Mouse (Mus musculus): ENCODE data around the gene Kcnd3. TPM values are rescaled to one million over a fixed set of nuclear protein-coding genes. Genes with fewer than 3 reads are reported as not detected.

Kcnd3 gene
- polyA plus RNA-seq, 1 experiment from 2014 or later, result 2.4 TPM

GRCm38 (mm10) chr3:105450641-105451470 lies 1.3 kb upstream of the Kcnd3 start:
- 1% methylated on average over 22 of the region's 22 CpGs for WGBS
- Histone ChIP-seq H3K36me3 (ENCODE audit: control insufficient read depth, insufficient read depth, low read length) (no peaks in the 10 kb centered on the region), H3K4me3 (ENCODE audit: low read depth, low read length) (peak overlapping the region; percentile 66), H3K9ac (ENCODE audit: low read length) (no peak overlapping the region; the same call in 1 of the 2 replicates), H3K9me3 (ENCODE audit: control insufficient read depth, low read length) (no peaks in the 10 kb centered on the region), H3K4me1 (ENCODE audit: control insufficient read depth, insufficient read depth, low read length) (peaks cover 22% of the 10 kb centered on the region), H3K27me3 (ENCODE audit: control insufficient read depth, insufficient read depth, low read length) (peaks cover 23% of the 10 kb centered on the region), H3K27ac (ENCODE audit: low read depth, low read length) (no peak overlapping the region), H3K4me2 (peak overlapping the region; percentile 91)
- DNase-seq (ENCODE audit: low spot score, missing footprints), result peak; percentile 94
- ATAC-seq (ENCODE audit: low FRiP score), result peak; percentile 34

- H3K4me3 ChIP-seq (ENCODE audit: low read depth, low read length), result peak overlapping the region; percentile 66
- under 1% methylated on average over 43 of the region's 60 CpGs for WGBS
- H3K27ac ChIP-seq (ENCODE audit: low read depth, low read length), result peak overlapping the region; percentile 25; the same call in 1 of the 2 replicates
- H3K4me2 ChIP-seq, result peak overlapping the region; percentile 91
- H3K36me3 ChIP-seq (ENCODE audit: control insufficient read depth, insufficient read depth, low read length), result no peaks in the 10 kb centered on the region
- peaks cover 23% of the 10 kb centered on the region for H3K27me3 ChIP-seq (ENCODE audit: control insufficient read depth, insufficient read depth, low read length)
- DNase-seq (ENCODE audit: low spot score, missing footprints), result peak; percentile 94
- H3K4me1 ChIP-seq (ENCODE audit: control insufficient read depth, insufficient read depth, low read length), result peaks cover 22% of the 10 kb centered on the region
- no peaks in the 10 kb centered on the region for H3K9me3 ChIP-seq (ENCODE audit: control insufficient read depth, low read length)
- peak overlapping the region; percentile 80 for H3K9ac ChIP-seq (ENCODE audit: low read length)
- peak; percentile 64 for ATAC-seq (ENCODE audit: low FRiP score)
Observed at GRCm38 (mm10) chr3:105452556-105453213, 555 bp downstream of the Kcnd3 start.

GRCm38 (mm10) chr3:105453214-105453950 lies 1.3 kb downstream of the Kcnd3 start:
- H3K9me3 ChIP-seq (ENCODE audit: control insufficient read depth, low read length), result no peaks in the 10 kb centered on the region
- peaks cover 23% of the 10 kb centered on the region for H3K27me3 ChIP-seq (ENCODE audit: control insufficient read depth, insufficient read depth, low read length)
- WGBS, result 2% methylated on average over 19 of the region's 19 CpGs
- ATAC-seq (ENCODE audit: low FRiP score), result no peak
- peak; percentile 93 for DNase-seq (ENCODE audit: low spot score, missing footprints)
- H3K4me1 ChIP-seq (ENCODE audit: control insufficient read depth, insufficient read depth, low read length), result peaks cover 22% of the 10 kb centered on the region
- H3K36me3 ChIP-seq (ENCODE audit: control insufficient read depth, insufficient read depth, low read length), result no peaks in the 10 kb centered on the region
- no peak overlapping the region for H3K27ac ChIP-seq (ENCODE audit: low read depth, low read length)
- peak overlapping the region; percentile 80 for H3K9ac ChIP-seq (ENCODE audit: low read length)
- peak overlapping the region; percentile 91 for H3K4me2 ChIP-seq
- peak overlapping the region; percentile 66 for H3K4me3 ChIP-seq (ENCODE audit: low read depth, low read length)

- 87% methylated on average over 4 of the region's 4 CpGs for WGBS
- no peak for DNase-seq (ENCODE audit: low spot score, missing footprints)
- H3K4me3 ChIP-seq (ENCODE audit: low read depth, low read length), result no peak overlapping the region
- ATAC-seq (ENCODE audit: low FRiP score), result no peak
- H3K36me3 ChIP-seq (ENCODE audit: control insufficient read depth, insufficient read depth, low read length), result no peaks in the 10 kb centered on the region
- H3K9ac ChIP-seq (ENCODE audit: low read length), result no peak overlapping the region
- peaks cover 12% of the 10 kb centered on the region for H3K4me1 ChIP-seq (ENCODE audit: control insufficient read depth, insufficient read depth, low read length)
- peaks cover 15% of the 10 kb centered on the region for H3K27me3 ChIP-seq (ENCODE audit: control insufficient read depth, insufficient read depth, low read length)
- no peak overlapping the region for H3K27ac ChIP-seq (ENCODE audit: low read depth, low read length)
- H3K4me2 ChIP-seq, result no peak overlapping the region
- no peaks in the 10 kb centered on the region for H3K9me3 ChIP-seq (ENCODE audit: control insufficient read depth, low read length)
Observed at GRCm38 (mm10) chr3:105457657-105458056, 5.5 kb downstream of the Kcnd3 start.

- WGBS, result 76% methylated on average over 8 of the region's 8 CpGs
- Histone ChIP-seq H3K4me3 (ENCODE audit: low read depth, low read length) (no peak overlapping the region), H3K27ac (ENCODE audit: low read depth, low read length) (no peak overlapping the region), H3K9me3 (ENCODE audit: control insufficient read depth, low read length) (no peaks in the 10 kb centered on the region), H3K27me3 (ENCODE audit: control insufficient read depth, insufficient read depth, low read length) (no peaks in the 10 kb centered on the region), H3K4me1 (ENCODE audit: control insufficient read depth, insufficient read depth, low read length) (no peaks in the 10 kb centered on the region), H3K9ac (ENCODE audit: low read length) (no peak overlapping the region), H3K36me3 (ENCODE audit: control insufficient read depth, insufficient read depth, low read length) (no peaks in the 10 kb centered on the region), H3K4me2 (no peak overlapping the region)
- ATAC-seq (ENCODE audit: low FRiP score) (no peak), DNase-seq (ENCODE audit: low spot score, missing footprints) (no peak)
Observed at GRCm38 (mm10) chr3:105466538-105466937, 14.4 kb downstream of the Kcnd3 start.

GRCm38 (mm10) chr3:105472564-105472963 lies 20.4 kb downstream of the Kcnd3 start:
- DNase-seq (ENCODE audit: low spot score, missing footprints), result no peak
- H3K9ac ChIP-seq (ENCODE audit: low read length), result no peak overlapping the region
- ATAC-seq (ENCODE audit: low FRiP score), result no peak
- H3K4me1 ChIP-seq (ENCODE audit: control insufficient read depth, insufficient read depth, low read length), result no peaks in the 10 kb centered on the region
- 80% methylated on average over 1 of the region's 1 CpGs for WGBS
- no peak overlapping the region for H3K4me2 ChIP-seq
- H3K9me3 ChIP-seq (ENCODE audit: control insufficient read depth, low read length), result no peaks in the 10 kb centered on the region
- H3K27ac ChIP-seq (ENCODE audit: low read depth, low read length), result no peak overlapping the region
- H3K27me3 ChIP-seq (ENCODE audit: control insufficient read depth, insufficient read depth, low read length), result no peaks in the 10 kb centered on the region
- no peaks in the 10 kb centered on the region for H3K36me3 ChIP-seq (ENCODE audit: control insufficient read depth, insufficient read depth, low read length)
- no peak overlapping the region for H3K4me3 ChIP-seq (ENCODE audit: low read depth, low read length)

GRCm38 (mm10) chr3:105476408-105476807 lies 24.3 kb downstream of the Kcnd3 start:
- Histone ChIP-seq H3K27ac (ENCODE audit: low read depth, low read length) (no peak overlapping the region), H3K4me3 (ENCODE audit: low read depth, low read length) (no peak overlapping the region), H3K27me3 (ENCODE audit: control insufficient read depth, insufficient read depth, low read length) (no peaks in the 10 kb centered on the region), H3K4me1 (ENCODE audit: control insufficient read depth, insufficient read depth, low read length) (no peaks in the 10 kb centered on the region), H3K9ac (ENCODE audit: low read length) (no peak overlapping the region), H3K36me3 (ENCODE audit: control insufficient read depth, insufficient read depth, low read length) (no peaks in the 10 kb centered on the region), H3K9me3 (ENCODE audit: control insufficient read depth, low read length) (no peaks in the 10 kb centered on the region), H3K4me2 (no peak overlapping the region)
- 88% methylated on average over 1 of the region's 1 CpGs for whole genome bisulfite sequencing
- no peak for ATAC-seq (ENCODE audit: low FRiP score)
- no peak for DNase-seq (ENCODE audit: low spot score, missing footprints)

- 93% methylated on average over 4 of the region's 4 CpGs for WGBS
- H3K4me3 ChIP-seq (ENCODE audit: low read depth, low read length), result no peak overlapping the region
- no peaks in the 10 kb centered on the region for H3K27me3 ChIP-seq (ENCODE audit: control insufficient read depth, insufficient read depth, low read length)
- no peaks in the 10 kb centered on the region; the same call in 1 of the 2 replicates for H3K4me1 ChIP-seq (ENCODE audit: control insufficient read depth, insufficient read depth, low read length)
- no peak overlapping the region for H3K9ac ChIP-seq (ENCODE audit: low read length)
- H3K27ac ChIP-seq (ENCODE audit: low read depth, low read length), result no peak overlapping the region
- ATAC-seq (ENCODE audit: low FRiP score), result no peak
- no peak for DNase-seq (ENCODE audit: low spot score, missing footprints)
- no peak overlapping the region for H3K4me2 ChIP-seq
- no peaks in the 10 kb centered on the region for H3K36me3 ChIP-seq (ENCODE audit: control insufficient read depth, insufficient read depth, low read length)
- H3K9me3 ChIP-seq (ENCODE audit: control insufficient read depth, low read length), result no peaks in the 10 kb centered on the region
Observed at GRCm38 (mm10) chr3:105478876-105479275, 26.7 kb downstream of the Kcnd3 start.
